Mouse (Mus musculus) cerebellum, postnatal 36 days (tissue): ENCODE measurements at regions not wholly inside any gene's neighbourhood (a gene's known extent, or its start where the extent isn't known, plus 50 kb on each side); places are given as distances from the start of the nearest gene placed in this dataset.

Experiments used
- DNase-seq, 2 experiments: peaks; one replicate each; pipeline ENCODE4 v3.0.0; 2021 to 2022; ENCODE audit warnings: mixed read lengths in 2 of 2

GRCm38 (mm10) chr3:143574035-143574864 is 630.8 kb downstream of the Lmo4 start:
- DNase-seq = no peak

GRCm38 (mm10) chr3:143569930-143570329 is 635.1 kb downstream of the Lmo4 start:
- no peak for DNase-seq

- DNase-seq = no peak
Measured at GRCm38 (mm10) chr3:143565067-143565466, 640.0 kb downstream of the Lmo4 start.

- no peak for DNase-seq
Measured at GRCm38 (mm10) chr3:143542811-143543210, 661.0 kb upstream of the Pkn2 start.

DNA sequence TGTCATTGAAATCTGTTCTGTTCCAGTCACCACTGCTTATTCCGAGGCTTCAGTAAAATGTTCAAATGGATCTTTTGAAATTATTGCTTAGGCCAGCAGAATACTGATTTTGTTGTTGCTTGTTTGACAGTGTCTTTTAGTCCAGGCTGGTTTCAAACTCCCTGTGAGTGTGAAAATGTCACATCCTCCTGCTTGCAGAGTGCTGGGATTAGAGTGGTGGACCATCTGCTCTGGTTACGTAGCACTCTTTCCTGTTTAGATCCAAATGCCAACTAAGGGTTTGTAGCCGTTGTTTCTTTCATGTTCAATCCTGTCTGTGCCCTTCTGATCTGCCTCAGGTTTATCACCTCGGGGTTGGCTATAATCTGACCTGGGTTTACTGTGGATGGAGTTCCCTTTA is 646.2 kb upstream of the Pkn2 start:
- no peak for DNase-seq

DNA sequence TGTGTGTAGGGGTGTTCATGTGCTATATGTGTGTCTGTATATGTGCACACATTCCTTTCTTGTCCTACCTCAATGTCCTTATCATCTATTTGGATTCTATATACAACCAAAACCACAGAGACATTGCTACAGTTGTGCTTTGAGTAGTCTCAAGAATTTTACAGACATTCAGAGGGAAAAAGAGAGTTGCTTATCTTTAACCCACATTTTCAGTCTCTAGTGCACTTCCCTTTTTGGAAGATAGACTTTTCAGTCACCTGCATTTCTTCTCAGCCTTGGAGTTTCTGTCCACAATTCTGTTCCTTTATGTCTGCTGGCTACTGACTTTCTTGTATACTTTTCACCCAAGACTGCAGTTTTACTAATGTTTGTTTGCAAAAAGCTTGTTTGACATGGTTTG is 645.5 kb upstream of the Pkn2 start:
- no peak for DNase-seq

- DNase-seq = no peak
Measured at GRCm38 (mm10) chr3:143512517-143513249, 630.9 kb upstream of the Pkn2 start.

DNA sequence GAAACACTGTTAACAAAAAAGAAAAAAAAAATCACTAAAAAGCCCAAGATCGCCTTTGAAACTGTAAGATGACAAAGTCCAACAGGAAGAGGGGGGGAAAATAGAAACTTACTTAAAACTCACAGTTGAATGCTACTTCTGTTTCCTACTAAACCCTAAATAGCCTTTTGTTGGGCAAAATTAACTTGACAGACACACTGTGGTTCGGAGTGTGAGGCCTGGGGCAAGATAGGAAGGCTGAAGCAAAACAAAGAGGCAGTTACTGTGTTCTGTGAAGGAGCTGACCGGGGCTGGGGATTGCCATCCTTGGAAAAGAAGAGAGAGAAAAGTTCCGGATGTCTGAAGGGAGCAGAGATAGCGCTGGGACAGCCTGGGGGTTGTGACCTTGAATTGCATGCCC is 627.7 kb upstream of the Pkn2 start:
- DNase-seq = no peak

- DNase-seq = peak in 1 of 2 experiments; percentile 9
Measured at GRCm38 (mm10) chr3:143508280-143508679, 626.5 kb upstream of the Pkn2 start.

- no peak for DNase-seq
Measured at GRCm38 (mm10) chr3:143501017-143501416, 619.2 kb upstream of the Pkn2 start.

DNA sequence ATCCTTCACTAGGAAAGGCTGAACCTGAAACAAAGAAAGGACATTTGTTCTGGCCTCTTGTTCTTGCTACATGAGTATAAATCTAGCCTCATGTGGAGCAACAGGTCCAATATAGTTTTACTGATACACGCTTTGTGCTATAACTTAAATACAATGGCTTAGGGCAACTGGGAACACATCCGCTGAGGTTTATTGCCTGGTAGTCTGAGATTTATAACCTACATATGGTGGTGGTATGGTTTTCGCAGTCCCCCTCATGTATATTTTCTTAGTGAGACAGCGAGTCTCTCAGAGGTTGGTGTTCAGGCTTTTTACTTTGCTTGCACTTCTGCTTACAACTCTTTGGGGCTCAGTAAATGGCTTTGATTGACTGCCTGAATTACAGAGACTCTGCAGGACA is 613.6 kb upstream of the Pkn2 start:
- no peak for DNase-seq

DNA sequence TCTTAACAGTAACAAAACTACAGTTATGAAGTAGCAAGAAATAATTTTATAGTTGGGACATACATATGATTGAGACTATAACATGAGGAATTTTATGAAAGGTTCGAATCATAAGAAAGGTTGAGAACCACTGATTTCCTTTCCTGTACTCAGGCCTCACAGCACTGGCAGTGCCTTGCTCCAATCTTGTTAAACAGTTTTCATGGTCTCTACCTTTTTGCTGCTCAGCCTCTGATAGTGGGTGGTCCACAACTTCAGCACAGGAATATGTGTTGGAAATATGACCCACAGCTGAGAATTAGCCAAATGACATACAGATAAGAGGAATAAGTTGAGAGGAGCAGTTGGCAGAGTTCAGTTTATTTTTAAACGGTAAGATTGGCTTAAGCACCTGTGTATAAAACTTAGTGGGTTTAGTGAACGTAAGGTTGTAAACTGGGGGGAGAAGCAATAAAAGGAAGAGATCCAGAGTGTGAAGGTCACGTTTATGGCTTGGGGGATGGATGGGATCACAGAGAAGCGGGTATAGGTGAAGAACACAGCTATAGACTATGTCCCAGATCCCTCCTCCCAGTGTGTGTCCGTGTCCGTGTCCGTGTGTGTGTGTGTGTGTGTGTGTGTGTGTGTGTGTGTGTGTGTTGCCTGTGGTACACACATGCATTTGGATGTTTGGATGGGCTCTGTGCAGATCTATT is 596.3 kb upstream of the Pkn2 start:
- DNase-seq = no peak

GRCm38 (mm10) chr3:143475461-143475860 is 593.7 kb upstream of the Pkn2 start:
- DNase-seq = no peak

DNA sequence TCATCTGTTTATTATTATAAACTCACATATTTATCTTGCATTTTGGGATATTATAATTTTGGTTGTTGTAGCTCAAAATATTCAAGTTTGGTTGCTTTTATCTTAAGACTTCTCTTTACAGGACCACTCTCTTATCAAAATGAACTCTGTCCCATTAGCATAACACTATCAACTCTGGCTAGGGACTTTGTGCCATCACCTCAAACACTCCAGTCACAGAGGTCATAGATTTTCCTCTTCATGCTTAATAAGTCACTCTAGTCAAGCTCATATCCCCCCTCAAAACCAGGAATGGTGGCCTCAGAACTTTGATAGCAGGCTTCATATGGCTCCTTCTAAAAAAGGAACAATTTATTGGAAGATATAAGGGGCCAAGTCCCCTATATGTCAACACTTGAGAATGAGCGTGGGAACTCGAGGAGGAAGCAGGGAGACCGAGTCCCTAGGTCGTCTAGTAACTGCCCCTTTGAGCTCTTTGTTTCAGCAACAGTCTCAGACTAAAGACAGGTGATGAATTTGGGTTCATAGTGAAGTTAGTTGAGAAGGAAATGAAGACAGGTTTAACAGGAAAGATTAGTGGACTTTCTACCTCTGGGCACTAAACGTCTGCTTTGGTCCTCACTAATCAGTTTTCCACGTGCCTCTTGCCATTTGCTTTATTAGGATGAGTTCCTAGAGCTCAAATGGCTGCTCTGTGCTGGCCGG is 565.4 kb upstream of the Pkn2 start:
- DNase-seq = no peak

GRCm38 (mm10) chr3:143417401-143417800 is 535.6 kb upstream of the Pkn2 start:
- no peak for DNase-seq

GRCm38 (mm10) chr3:143411655-143412054 is 529.9 kb upstream of the Pkn2 start:
- DNase-seq = no peak

DNA sequence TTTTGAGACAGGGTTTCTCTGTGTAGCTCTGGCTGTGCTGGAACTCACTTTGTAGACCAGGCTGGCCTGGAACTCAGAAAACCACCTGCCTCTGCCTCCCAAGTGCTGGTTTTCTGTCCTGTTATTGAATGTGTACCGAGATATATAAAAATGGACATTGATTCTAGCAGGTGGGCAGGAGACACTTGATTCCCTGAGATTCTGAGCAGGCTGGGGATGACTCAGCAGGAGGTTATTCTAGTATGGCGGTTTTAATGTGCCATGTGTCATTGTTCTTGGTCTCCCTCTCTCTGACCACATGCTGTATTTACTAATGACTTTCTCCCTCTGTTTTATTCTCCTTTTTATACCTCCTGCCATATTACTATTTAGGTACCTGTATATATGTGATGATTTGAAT is 517.2 kb upstream of the Pkn2 start:
- DNase-seq = no peak

GRCm38 (mm10) chr3:143384357-143384756 is 502.6 kb upstream of the Pkn2 start:
- no peak for DNase-seq

DNA sequence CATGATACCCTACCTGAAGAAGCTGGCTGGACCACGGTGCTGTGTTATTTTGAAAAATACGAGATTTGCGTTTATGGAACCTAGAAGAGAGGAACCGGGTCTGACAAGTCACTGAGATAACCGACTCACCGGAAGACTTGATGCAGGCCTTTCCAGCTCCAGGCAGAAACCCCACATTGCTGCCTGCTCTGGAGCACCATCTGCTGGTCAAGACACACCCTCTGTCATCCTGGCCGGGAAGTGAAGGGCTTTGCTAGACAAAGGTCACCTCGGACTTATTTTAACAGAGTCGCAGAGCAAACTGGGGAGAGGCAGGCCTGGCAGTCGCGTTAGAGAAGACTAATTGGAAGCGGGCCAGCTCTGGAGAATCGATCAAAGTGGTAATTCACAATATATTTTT is 497.4 kb upstream of the Pkn2 start:
- peak; percentile 55 to 60 for DNase-seq

DNA sequence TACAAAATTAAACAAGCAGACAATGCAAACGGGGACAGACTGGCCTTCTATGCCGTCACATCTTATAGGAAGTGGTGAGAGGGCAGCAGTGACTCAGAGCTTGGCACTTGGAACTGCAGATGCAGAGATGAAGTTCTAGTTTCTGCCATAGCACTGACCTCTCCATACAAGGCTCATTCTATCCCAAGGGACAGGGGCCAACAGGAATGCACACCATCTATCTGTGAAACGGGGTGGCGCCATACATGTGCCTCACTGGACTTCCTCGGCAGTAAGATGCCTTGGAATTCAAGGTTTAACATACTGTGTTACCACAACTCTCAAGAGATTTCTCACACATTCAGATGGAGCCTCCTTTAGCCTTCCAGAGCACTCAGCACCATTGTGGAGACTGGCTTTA is 495.6 kb upstream of the Pkn2 start:
- DNase-seq = no peak

DNA sequence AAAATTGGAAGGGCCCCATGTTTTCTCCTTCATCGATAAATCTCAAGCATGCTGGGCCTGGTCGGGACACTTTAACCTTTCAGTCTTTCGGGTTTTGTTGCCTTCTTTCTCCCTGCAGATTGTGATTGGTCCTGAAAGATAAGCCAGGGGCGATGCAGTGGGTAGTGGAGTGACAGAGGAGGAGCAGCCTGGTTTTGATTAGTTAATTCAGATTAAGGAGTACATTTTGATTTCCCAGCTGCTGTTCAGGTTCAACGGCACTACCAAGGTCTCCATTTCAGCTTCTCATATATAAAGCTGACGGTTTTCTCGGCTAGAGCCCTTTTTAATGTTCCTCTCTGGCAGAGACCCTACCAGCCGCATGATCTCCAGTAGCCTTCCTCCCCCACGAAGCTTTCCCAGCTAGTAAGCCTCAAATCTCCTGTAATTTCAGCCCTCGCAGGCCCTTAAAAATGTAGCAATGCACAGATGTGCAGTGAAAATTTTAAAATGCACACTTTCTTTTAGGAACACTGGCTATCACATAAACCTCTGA is 493.8 kb upstream of the Pkn2 start:
- no peak for DNase-seq

GRCm38 (mm10) chr3:143373501-143373900 is 491.7 kb upstream of the Pkn2 start:
- DNase-seq = no peak

GRCm38 (mm10) chr3:143369002-143369401 is 487.2 kb upstream of the Pkn2 start:
- DNase-seq = no peak
